Mouse (Mus musculus) layer of hippocampus, postnatal 14 days (tissue): ENCODE results near the gene Bud31. TPM values are rescaled to one million over a fixed set of nuclear protein-coding genes. Genes with fewer than 3 reads are reported as not detected.
"Not testable (repeated sequence)": the region's sequence is repeated elsewhere in the genome, so short reads cannot be mapped to it uniquely, and the experiment has no call there.

Experiments used
- DNase-seq, 2 experiments: peaks; one replicate each; pipeline ENCODE4 v3.0.0; 2021 to 2022; ENCODE audit warnings: low spot score in 2 of 2, mixed read lengths in 1 of 2
- long read RNA-seq, 2 experiments: library from polyadenylated mRNA; stranded (forward); transcript quantifications; one replicate each; pipeline ENCODE4 v2.0.0; 2021
- total RNA-seq, 2 experiments: library from RNA; stranded (reverse); gene quantifications; 2 replicates each; pipeline ENCODE4 v1.2.3; 2021

Bud31 gene
- total RNA-seq, result 10 to 100 TPM; 78.1 to 85.5 TPM
- long read RNA-seq, experiment 1, transcript Bud31-207 (6 exons, 867 nt), result major isoform, 26 of 33 reads
- long read RNA-seq, experiment 1, partial matches to known transcripts, result 2 of 33 reads
- long read RNA-seq, experiment 1, other reads (novel, unspliced or antisense), result 1 of 33 reads
- long read RNA-seq, experiment 2, transcript Bud31-207 (6 exons, 867 nt), result major isoform, 33 of 48 reads
- long read RNA-seq, experiment 2, transcript Bud31-203 (6 exons, 928 nt), result minor isoform, 8 of 48 reads
- long read RNA-seq, experiment 2, partial matches to known transcripts, result 0 of 48 reads
- long read RNA-seq, experiment 2, other reads (novel, unspliced or antisense), result 7 of 48 reads

GRCm38 (mm10) chr5:145139571-145140519 is at the start of gene Bud31, which contains the start of gene Pdap1:
Bud31 (plus strand) TSS chr5:145140362.
Pdap1 (minus strand) TSS chr5:145140238.
- peak; percentile 96 to 98 for DNase-seq

- DNase-seq, result no peak
Measured at GRCm38 (mm10) chr5:145096195-145096594, 44.0 kb upstream of the Bud31 start.

- DNase-seq, result no peak
Measured at GRCm38 (mm10) chr5:145098340-145098821, 41.8 kb upstream of the Bud31 start.

GRCm38 (mm10) chr5:145100960-145101359 is 39.2 kb upstream of the Bud31 start:
- no peak for DNase-seq

GRCm38 (mm10) chr5:145101451-145101850 is 38.7 kb upstream of the Bud31 start:
- not testable (repeated sequence) for DNase-seq

- DNase-seq, result no peak
Measured at GRCm38 (mm10) chr5:145102706-145103105, 37.5 kb upstream of the Bud31 start.

GRCm38 (mm10) chr5:145104328-145104727 is 35.8 kb upstream of the Bud31 start:
- peak in 1 of 2 experiments; percentile 47 for DNase-seq

GRCm38 (mm10) chr5:145105694-145106275 is 34.4 kb upstream of the Bud31 start:
- DNase-seq, result no peak

- DNase-seq, result no peak
Measured at GRCm38 (mm10) chr5:145110401-145110800, 29.8 kb upstream of the Bud31 start.

- no peak for DNase-seq
Measured at GRCm38 (mm10) chr5:145112566-145112965, 27.6 kb upstream of the Bud31 start.

GRCm38 (mm10) chr5:145113416-145113815 is 26.7 kb upstream of the Bud31 start:
- no peak for DNase-seq

- no peak for DNase-seq
Measured at GRCm38 (mm10) chr5:145114071-145114605, 26.0 kb upstream of the Bud31 start, which contains the start of gene Arpc1b. Arpc1b (plus strand) TSS chr5:145114215.

GRCm38 (mm10) chr5:145114606-145115473 is 25.3 kb upstream of the Bud31 start:
- peak in 1 of 2 experiments; percentile 48 for DNase-seq

- DNase-seq, result no peak
Measured at GRCm38 (mm10) chr5:145115736-145116135, 24.4 kb upstream of the Bud31 start.

- DNase-seq, result no peak
Measured at GRCm38 (mm10) chr5:145116316-145116715, 23.8 kb upstream of the Bud31 start.

- peak in 1 of 2 experiments; percentile 65 for DNase-seq
Measured at GRCm38 (mm10) chr5:145116916-145117315, 23.2 kb upstream of the Bud31 start.

- no peak for DNase-seq
Measured at GRCm38 (mm10) chr5:145118005-145118404, 22.2 kb upstream of the Bud31 start.

- no peak for DNase-seq
Measured at GRCm38 (mm10) chr5:145118461-145118860, 21.7 kb upstream of the Bud31 start.

- DNase-seq, result no peak
Measured at GRCm38 (mm10) chr5:145119385-145119784, 20.8 kb upstream of the Bud31 start.

GRCm38 (mm10) chr5:145120921-145121320 is 19.2 kb upstream of the Bud31 start:
- no peak for DNase-seq
